Mouse (Mus musculus) frontal cortex, adult (tissue): ENCODE data around the gene March9.

Experiments
- ATAC-seq: cut with Nextera tagmentation; 2 replicates; pipeline ENCODE4 v1.9.2; 2017; ENCODE audit warnings: mild to moderate bottlenecking, moderate library complexity, mixed read lengths; ENCODE audit not compliant: low TSS enrichment

March9 gene

DNA sequence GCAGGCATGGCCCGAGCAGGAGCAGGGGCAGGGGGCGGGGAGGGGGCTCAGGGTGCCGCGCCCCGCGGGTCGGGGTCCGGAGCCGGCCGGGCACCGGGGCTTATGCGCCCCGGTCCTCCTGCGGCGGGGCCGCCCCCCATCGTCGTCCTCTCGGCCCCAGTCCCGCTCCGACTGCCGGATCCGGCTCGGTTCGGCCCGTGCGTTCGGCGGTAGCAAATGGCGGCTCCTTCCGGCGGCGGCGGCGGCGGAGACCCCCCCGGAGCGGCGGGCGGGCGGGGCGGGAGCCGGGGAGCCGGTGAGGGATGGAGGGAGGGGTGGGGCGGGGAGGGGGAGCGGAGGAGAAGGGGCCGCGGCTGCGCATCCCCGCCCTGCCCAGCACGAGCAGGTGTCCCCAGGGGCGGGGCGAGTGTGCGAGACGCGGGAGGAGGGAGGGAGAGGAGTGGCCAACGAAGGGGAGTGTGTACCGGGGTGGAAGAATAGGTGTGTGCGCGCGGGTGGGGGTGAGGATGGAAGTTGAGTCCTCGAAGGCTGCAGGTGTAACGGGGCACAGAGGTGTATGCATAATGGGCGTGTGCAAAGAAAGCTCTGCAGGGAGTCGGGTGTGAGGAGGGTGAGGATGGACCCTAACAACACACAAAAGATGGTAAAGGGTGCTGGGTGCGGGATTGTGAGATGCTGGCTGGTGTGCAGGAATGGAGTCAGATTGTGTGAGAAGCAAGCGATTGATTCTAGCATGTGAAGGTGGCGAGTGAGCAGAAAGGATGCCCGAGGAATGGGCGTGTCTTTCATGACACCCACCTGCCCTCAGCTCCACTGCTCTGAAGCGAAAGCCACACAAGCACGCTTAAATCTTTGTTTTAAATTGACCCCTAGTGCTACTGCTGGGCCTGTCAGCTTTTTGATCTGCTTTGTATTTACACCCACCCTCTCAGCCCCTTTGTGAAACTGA, at the start of gene March9:
TSS of gene March9 (minus strand) at position 217 of the 949 bp plus-strand sequence.
- peak; percentile 28 for ATAC-seq

DNA sequence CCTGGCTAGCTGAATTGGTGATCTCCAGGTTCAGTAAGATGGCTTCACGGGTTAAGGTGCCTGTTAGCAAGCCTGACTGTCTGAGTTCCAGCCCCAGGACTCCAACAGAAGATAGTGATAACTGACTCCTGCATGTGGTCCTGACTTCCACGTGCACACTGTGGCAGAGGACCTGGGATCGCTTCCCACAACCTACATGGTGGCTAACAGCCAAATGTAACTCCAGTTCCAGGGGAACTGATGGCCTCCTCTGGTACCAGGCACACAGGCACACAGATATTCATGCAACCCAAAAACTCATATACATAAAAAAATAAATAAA, 48.2 kb upstream of the March9 start:
- ATAC-seq: no peak

DNA sequence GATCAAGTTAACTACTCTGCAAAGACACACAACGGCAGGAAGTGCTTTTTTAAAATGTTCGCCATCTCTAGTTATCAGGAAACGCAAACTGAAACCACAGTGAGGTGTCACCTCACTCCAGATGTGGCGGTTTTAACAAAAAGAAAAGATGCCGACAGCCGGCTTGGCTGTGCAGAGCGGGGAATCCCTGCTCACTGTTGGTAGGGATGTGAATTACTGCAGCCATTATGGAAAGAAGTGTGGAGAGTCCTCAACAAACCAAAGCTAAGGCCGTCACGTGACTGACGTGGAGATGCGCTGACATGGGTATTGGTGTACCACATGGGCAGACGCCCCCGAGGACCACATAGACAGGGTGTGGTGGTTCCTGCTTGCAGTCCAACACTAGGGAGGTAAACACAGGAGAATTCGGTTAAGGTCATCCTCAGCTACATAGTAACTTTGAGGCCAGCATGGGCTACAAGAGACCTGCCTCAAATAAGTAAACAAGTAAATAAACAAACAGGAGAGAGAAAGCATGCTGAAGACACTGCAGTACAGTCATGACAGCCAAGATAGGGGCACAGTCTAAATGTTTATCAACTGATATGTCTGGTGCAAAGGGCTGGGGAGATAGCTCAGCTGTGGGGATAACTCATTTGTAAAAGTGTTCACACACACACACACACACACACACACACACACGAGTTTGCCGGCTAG, 47.7 kb upstream of the March9 start:
- no peak for ATAC-seq

DNA sequence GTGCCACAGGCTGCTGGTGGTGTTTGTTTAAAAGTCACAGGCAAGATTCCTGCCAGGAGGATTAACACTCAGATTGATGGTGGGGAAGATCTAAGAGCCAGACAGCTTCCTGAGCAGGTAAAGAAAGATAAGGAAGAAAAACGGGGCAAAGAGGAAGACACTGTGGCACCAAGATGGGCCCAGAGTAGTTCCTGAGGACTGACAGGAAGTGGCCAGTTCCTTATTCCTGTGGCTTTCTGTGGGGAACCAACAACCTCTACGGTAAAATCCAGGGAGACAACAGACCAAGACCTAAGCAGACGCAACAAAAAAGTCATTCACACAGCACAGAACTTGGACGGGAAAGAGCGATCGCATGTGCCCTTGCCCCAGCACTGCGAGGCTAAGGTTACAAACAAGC, 43.6 kb upstream of the March9 start:
- no peak for ATAC-seq

DNA sequence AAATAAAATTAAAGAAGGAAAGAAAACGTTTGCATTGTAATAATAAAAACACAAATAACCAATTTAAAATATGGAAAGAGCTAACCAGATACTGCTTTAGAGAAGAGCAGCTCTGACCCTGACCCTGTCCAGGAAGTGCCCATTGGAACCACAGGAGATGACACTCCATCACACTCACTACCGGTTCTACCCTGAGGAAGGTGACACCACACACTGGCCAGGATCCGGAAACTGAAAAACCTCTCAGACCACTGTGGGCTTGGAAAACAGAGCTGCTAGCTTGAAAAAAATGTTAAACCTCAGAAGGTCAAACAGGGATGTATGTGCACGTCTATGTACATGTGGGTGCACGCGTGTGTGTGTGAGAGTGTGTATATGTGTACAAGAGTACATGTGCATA, 41.2 kb upstream of the March9 start:
- ATAC-seq: no peak

DNA sequence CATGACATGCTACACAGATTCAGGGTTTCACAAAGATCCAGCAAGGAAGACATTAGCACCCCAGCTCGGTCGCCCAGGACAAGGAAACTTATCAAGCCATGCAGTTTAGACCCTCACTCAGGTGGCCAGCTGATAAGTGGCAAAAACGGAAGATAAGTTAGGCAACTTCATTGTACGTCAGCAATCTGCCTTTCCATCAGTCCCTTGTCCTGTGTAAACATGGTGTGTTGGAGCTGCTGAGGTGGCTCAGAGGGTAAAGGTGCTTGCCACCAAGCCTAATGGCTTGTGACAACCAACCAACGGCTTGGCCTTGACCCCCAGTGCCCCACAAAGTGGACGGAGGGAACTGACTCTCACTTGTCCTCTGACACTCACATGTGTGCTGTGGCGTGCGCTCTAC, 40.4 kb upstream of the March9 start:
- no peak for ATAC-seq

DNA sequence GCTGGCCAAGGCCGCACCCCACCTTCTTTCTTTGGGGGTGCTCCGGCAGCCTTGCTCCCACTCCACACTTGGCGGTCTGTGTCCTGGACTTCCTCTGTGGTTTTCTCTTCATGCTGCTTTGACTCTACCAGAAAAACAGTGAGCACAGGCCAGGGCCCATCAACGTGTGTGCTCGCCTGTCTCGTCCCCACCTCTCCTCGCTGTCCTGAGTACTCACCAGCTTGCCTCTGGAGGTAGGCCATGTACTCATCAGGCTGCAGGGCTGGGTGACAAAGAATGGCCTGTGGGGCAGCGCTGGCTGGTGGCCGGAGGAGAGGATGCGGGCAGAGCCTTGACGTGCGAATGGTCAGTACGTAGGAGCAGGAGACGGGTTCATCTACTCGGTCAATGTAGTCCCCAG, 39.9 kb upstream of the March9 start:
- ATAC-seq: no peak

DNA sequence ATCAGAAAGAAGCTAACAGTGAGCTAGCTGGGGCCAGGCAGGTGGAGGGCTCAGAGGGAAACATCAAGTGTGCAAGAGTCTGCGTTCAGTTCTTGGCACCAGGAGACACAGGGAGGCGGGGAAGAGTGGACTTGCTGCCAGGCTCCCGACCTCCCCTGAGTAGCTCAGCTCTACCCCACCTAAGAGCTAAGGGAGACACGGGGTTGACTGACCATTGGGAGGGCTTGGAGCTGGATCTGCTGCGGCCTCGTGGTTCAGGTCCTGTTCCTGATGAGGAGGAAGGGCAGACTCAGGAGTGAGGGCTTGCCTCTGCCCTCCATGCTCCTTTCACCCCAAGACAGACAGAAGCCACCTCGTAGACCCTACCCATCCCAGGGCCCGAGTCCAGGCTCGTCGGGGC, 39.2 kb upstream of the March9 start:
- no peak for ATAC-seq

DNA sequence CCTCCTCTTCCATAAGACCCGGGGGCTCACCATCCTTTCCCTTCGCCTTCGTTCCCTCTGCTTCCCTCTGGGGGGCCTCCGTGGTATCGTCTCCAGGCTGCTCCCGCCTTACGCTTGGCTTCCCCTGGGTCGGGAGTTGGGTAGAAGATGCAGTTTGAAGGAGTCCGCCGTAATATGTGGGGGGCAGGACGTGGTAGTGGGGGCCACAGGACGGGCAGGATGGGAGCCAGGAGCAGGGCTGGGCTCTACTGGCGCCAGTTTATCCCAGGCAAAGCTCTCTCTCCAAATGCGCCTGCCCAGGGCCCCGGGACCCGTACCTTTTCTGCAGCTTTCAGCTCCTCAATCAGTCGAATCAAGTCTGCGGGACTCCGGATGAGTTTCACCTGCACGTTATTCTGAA, 38.5 kb upstream of the March9 start:
- no peak for ATAC-seq

DNA sequence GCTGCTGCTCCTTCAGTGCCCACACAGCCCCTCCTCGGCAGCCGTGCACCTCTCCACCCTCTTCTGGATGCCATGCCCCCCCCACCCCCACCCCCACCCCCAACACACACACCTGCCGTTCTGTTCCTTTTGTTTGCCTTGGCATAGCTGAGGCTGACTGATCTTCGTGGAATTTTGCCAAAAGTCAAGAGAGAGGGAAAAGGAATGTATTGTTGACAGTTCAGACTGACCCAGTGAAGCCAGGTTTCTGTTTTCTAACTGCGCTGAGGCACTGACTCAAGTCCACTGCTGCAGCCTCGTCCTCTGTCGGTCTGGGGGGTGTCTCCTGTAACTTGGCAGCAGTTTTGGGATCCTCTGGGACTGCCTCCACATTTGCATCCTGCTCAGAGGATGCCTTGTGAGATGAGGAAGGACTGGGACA, 34.4 kb upstream of the March9 start:
- peak; percentile 5; the same call in 1 of the 2 replicates for ATAC-seq

DNA sequence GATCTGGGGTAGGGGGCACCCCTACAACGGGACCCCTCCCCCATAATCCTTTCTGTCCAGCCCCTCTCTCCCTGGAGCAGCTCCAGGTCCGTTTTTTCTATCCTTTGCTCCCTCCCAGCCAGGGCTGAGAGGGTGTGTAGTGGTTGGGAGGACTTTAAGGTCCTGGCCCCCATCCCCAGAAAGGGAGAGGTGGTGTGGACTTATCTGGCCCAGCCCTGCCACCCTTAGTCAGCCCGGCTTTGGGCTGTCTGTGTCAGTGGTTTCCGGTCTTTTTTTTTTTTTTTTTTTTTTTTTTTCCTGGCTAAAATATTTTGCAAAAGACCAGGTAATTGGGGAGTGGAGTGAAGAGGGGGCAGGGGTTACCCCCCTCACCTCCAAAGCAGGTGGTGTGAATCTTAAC, 32.8 kb upstream of the March9 start:
- no peak for ATAC-seq

DNA sequence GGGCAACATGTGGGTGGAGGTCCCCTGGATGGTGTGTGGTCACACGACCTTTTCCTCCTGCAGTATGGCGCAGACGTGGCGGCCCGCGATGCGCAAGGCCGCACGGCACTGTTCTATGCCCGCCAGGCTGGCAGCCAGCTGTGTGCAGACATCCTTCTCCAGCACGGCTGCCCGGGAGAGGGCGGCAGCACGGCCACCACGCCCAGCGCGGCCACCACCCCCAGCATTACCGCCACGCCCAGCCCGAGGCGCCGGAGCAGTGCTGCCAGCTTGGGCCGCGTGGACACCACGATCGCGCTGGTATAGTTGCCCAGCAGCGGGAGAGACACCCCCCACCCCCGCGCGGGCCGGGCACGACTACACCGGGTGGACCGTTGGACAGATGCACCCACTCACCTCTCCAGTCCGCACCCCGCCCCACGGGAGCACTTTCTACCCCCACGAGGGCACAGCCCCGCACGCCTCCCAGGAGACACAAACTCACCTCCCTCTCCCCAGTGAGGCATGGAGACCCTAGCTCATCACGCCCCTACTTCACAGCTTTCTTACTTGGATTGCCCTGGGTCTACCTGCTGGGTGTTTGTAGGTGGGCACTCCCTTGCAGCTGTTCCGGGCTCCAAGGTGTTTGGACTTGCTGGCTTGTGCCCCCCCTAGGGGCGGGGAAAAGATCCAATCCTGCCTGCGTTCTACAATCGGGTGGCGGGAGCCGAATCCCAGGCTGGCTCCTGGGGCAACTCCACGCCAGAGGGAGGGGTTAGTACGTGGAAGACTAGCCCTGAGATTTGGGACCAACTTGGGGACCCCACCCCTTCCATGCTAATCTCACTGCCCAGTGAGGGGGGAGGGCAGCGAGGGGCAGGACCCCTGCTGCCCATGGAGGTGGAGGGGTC, 31.8 kb upstream of the March9 start:
- peak; percentile 8; the same call in 1 of the 2 replicates for ATAC-seq

DNA sequence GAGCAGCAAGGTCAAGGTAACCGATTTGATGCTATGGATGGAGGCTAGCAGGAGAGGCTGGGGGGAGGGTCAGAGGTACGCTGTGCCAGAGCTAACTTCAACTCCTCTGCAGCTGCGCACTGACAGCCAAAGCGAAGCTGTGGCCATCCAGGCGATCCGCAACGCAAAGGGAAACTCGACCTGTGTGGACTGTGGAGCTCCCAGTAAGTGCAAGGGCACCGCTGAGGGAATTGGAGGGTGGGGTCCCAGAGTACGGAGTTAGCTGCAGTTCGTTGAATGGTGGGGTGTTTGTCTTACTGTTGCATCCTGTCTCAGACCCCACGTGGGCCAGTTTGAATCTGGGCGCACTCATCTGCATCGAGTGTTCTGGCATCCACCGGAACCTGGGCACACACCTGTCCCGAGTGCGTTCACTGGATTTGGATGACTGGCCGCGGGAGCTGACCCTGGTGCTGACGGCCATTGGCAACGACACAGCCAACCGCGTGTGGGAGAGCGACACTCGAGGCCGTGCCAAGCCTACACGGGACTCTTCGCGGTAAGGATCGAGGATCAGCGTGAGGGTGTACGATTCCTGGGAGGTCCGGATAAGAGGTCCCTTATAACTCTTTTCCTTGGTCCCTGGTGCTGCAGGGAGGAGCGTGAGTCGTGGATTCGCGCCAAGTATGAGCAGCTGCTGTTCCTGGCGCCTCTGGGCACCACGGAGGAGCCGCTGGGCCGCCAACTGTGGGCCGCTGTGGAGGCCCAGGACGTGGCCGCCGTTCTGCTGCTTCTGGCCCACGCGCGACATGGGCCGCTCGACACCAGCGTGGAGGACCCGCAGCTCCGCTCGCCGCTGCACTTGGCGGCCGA, 30.8 kb upstream of the March9 start:
- ATAC-seq: peak; percentile 8; the same call in 1 of the 2 replicates

DNA sequence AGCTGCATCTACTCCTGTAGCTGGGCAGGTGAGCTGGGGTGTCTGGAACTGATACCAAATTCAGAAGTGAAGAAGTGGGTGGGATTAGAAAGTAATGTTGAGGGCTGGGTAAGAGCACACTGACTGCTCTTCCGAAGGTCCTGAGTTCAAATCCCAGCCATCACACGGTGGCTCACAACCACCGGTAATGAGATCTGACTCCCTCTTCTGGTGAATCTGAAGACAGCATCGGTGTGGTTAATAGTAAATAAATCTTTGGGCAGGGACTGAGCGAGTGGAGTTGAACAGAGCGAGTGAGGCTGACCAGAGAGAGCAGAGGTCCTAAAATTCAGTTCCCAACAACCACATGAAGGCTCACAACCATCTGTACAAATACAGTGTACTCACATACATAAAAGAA, 25.6 kb upstream of the March9 start:
- ATAC-seq: no peak

DNA sequence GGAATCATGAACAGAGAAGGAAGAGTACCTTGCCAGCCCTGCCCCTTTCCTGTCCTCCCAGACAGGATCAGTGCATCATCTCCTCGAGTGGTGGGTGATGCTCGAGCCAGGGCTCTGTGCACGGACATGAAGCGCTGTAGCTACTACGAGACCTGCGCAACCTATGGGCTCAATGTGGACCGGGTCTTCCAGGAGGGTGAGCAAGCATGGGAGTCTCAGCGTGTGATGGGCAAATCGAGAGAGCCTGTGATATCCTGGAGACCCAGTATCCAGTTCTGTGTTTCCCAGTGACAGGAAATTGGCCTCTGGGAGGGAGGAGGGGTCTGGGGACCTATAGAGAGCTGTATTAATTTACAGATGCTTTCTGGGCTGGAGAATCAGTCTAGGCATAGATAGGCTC, 25.1 kb upstream of the March9 start:
- ATAC-seq: no peak

DNA sequence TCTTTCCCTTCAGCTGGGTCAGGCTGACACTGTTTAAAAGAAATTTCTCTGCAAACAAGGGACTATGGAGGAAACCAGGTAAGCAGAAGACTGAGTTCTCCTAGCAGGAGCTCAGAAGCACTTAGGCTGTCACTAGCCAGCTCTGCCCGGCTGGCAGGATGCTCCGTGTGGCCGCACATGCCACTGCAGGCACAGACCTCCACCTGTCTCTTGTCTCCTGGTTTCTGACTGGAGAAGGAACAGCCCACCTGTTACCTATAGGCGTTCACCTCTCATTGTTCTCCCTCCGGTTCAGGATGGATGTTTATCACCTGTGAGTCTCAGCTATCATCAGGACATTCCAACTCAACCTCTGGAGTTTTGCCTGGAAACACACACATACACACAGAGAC, 23.9 kb upstream of the March9 start:
- ATAC-seq: no peak

DNA sequence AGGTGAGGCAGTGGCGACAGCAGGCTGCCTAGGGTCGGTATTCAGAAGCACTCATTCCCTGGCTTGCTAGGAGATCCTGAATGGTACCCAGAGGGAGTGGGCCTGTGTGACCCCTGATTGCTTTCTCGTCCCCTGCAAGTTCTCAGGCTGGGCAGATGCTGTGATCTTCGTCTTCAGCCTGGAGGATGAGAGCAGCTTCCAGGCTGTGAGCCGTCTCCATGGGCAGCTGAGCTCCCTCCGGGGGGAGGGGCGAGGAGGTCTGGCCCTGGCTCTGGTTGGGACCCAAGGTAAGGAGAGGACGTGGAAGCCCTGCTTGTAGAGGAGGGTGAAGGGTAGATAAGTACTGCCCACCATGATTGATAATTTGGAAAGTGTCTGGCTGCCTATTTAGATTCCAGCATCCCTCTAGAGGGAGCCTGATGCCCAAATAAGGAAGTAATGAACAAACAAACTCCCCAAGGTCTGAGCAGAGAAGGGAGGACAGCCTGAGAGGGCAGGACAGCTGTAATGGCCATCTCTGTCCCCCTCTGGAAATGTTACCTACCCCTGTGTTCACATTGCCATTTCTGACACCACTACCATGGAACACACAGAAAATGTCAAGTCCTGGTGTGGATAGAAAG, 23.4 kb upstream of the March9 start:
- ATAC-seq: no peak

DNA sequence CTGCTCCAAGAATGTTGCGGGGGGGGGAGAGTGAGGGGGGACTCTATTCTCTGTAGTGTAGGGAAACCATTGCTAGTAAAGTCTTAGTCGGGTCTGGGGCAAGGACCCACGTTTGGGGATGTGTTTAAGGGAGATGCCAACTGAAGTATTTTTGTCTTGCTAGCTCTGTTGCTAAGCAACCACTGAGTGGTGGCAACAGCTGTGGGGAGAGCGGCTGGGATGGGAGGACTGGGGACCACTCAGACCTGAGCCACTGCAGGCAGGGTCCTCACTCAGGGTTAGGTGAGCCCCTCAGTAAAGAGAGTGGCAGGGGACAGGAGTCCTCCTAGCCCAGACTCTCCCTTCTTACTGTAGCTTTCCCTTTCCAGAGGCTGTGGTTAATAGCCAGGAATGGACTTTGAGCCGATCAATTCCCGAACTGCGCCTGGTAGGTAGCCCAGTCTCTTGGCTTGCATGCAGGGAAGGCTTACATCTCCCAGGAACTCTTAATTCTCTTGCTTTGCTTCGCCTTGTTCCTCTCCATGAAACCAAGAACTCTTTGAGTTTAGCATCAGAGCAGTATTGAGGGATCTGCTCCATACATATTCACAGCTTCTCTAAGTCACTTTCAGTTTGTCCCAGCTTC, 22.1 kb upstream of the March9 start:
- ATAC-seq: 0 out of 2 replicates have a peak, but pooled peaks have one; percentile 15

DNA sequence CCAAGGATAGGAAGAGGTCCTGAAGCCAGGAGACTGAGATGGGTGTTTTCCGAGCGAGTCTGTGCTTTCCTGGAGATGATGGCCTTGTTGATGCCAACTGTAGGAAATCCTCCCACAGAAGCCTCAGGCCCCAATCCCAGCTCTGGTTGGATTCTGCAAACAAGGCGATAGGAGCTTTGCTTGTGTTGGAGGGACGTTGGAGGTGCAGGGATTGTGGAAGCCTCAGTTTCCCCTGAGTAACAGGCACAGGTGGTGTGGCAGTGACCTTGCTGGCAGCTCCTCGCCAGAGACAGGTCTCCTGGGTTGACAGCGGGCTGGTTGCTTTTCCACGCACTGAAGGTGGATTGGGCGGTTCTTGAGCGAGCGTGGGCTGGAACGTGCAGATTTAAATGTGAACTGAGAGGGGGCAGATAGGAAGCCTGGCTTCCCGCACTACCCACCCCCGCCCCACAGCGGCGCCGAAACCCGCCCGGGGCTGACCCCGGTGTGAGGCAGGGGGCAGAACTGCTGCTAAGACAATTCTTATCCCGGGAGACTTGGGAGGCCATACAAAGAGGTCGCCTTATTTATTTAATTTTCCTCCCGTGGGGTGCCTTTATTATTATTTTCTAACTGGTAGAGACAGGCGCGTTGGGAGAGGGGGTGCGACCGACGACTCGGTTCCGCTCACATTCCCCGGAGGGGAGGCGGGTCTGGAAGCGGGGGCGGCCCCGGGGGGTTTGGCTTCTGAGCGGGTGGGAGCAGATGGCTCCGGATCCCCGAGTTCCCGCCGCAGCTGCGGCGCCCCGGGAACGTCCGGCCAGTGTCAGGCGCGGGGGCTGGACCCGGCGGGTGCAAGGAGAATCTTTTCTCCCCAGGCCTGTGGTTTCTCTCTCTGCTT, 21.2 kb upstream of the March9 start:
- peak; percentile 6; the same call in 1 of the 2 replicates for ATAC-seq
